Mouse (Mus musculus) liver, embryonic 14.5 days (tissue): ENCODE data around the gene Tmem50b. TPM values are rescaled to one million over a fixed set of nuclear protein-coding genes. Genes with fewer than 3 reads are reported as not detected.
A peak's percentile ranks its signal among the peaks of the same experiment; 100 is the strongest.

Source experiments
- ATAC-seq: fragments of 200-750 bp; cut with Nextera tagmentation; 2 replicates; pipeline ENCODE4 v1.8.0; 2017; ENCODE audit warnings: moderate number of reproducible peaks, mild to moderate bottlenecking, moderate library complexity; ENCODE audit not compliant: insufficient read depth
- DNase-seq, 3 experiments: peaks; one replicate each; pipeline ENCODE4 v3.0.0-alpha.2; 2012 to 2013; ENCODE audit warnings: low read depth in 3 of 3, low spot score in 3 of 3
- H3K27ac ChIP-seq: fragments of 300-500 bp; sonication (generic); 2 replicates; pipeline ENCODE4 v1.5.1; 2014; ENCODE audit warnings: moderate library complexity, mild to moderate bottlenecking, control low read depth, inconsistent platforms
- H3K27me3 ChIP-seq: fragments of 300-500 bp; sonication (generic); 2 replicates; pipeline ENCODE4 v1.6.1; 2014; ENCODE audit warnings: mild to moderate bottlenecking, low read length, moderate library complexity; ENCODE audit not compliant: control insufficient read depth, insufficient read depth
- H3K36me3 ChIP-seq: fragments of 300-500 bp; sonication (generic); replicated peaks from 2 replicates; pipeline ENCODE4 v1.6.1; 2014; ENCODE audit warnings: low read depth; ENCODE audit not compliant: control insufficient read depth, insufficient read depth
- H3K4me1 ChIP-seq, 2 experiments: fragments of 200-500 bp in 1 of 2; fragments of 300-500 bp in 1 of 2; sonication (generic) in 1 of 2; replicated peaks; 2 replicates each; pipeline ENCODE4 v1.6.1; 2012 to 2014; ENCODE audit warnings: antibody characterized with exemption in 1 of 2, inconsistent platforms in 1 of 2, low read length in 1 of 2; ENCODE audit not compliant: control insufficient read depth in 2 of 2, insufficient read depth in 2 of 2
- H3K4me2 ChIP-seq: fragments of 300-500 bp; sonication (generic); 2 replicates; pipeline ENCODE4 v1.6.1; 2014; ENCODE audit warnings: low read depth, mild to moderate bottlenecking, control low read depth, moderate library complexity
- H3K4me3 ChIP-seq, 2 experiments: fragments of 200-500 bp in 1 of 2; fragments of 300-500 bp in 1 of 2; sonication (generic) in 1 of 2; 2 replicates each; pipeline ENCODE4 v1.5.1; 2012 to 2014; ENCODE audit warnings: low read depth in 2 of 2, low read length in 2 of 2, mild to moderate bottlenecking in 2 of 2, control low read depth in 1 of 2, inconsistent platforms in 1 of 2, moderate library complexity in 1 of 2; ENCODE audit not compliant: insufficient read depth in 1 of 2
- H3K9ac ChIP-seq: fragments of 300-500 bp; sonication (generic); replicated peaks from 2 replicates; pipeline ENCODE4 v1.6.1; 2014; ENCODE audit warnings: mild to moderate bottlenecking, control low read depth, moderate library complexity
- H3K9me3 ChIP-seq: fragments of 300-500 bp; sonication (generic); 2 replicates; pipeline ENCODE4 v1.6.1; 2016; ENCODE audit warnings: low read length, mixed read lengths; ENCODE audit not compliant: control insufficient read depth
- CTCF ChIP-seq: IDR thresholded peaks from 2 replicates; pipeline ENCODE4 v1.5.1; 2016; ENCODE audit warnings: antibody characterized with exemption, low read depth, control low read depth
- EP300 ChIP-seq: IDR thresholded peaks from 2 replicates; pipeline ENCODE4 v1.6.1; 2016; ENCODE audit warnings: antibody characterized with exemption, low read depth
- WGBS: fragments of 180-500 bp; shearing (Covaris S2); extraction: QIAGEN DNeasy Blood & Tissue Kit; methylation state at CpG from one replicate; pipeline ENCODE4 v1.1.7; 2014; ENCODE audit not compliant: insufficient replicate concordance; 5-methylcytosine and 5-hydroxymethylcytosine counted together
- polyA plus RNA-seq, 2 experiments: library from polyadenylated mRNA; depleted of rRNA in 1 of 2; stranded (reverse) in 1 of 2; unstranded in 1 of 2; fragments of >200 nt; fragmentation: Nextera tagmentation in 1 of 2; extraction: Ambion mirVana in 1 of 2; gene quantifications; 2 replicates each; pipeline versions ENCODE4 v1.2.1 to v1.2.3; 2012 to 2014

Gene Tmem50b
- polyA plus RNA-seq, 2 experiments, result 2.8 to 5.0 TPM

DNA sequence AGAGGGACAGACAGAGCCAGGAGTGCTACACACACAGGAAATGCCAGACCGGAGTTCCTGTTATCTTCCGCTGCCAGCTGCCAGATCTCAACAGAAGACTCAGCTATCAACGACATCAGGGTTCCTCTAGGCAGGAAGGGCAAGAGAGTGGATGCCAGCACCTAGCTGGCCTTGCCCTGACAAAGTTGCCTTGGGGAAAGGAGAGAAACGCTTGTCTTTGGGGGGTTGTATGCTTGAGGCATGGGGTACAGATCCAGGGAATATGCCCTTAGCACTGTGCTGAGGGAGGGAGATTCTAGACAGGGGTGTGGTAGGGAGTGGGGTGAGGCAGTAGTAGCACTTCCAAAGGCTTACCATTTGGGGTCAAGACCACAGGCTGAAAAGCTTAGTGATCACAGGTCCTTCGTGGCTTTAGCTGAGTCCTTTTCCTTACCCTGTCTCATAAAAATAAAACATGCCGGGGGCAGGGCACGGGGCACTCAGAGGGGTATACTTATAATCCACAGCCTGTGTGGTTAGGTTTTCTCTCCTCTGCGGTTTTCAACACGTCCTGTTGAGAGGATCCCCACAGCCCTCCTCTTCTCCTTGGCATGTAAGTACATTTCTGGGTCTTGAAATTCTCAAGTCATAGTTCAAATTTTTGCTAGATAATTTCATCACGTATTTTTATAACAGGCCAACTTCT is 51.9 kb downstream of the Tmem50b start:
- no peaks in the 10 kb centered on the region for H3K9me3 ChIP-seq
- H3K27me3 ChIP-seq, result no peaks in the 10 kb centered on the region
- H3K27ac ChIP-seq, result peak overlapping the region; percentile 92
- peak overlapping the region; percentile 100 for H3K4me2 ChIP-seq
- H3K4me1 ChIP-seq, result peaks cover 55 to 56% of the 10 kb centered on the region in 2 experiments
- DNase-seq, result peak; percentile 89 to 95 (median 93)
- peak overlapping the region; percentile 92 for H3K9ac ChIP-seq
- H3K36me3 ChIP-seq, result no peaks in the 10 kb centered on the region
- ATAC-seq, result peak; percentile 76
- 7% methylated on average over 10 of the region's 10 CpGs for WGBS
- peak overlapping the region; percentile 12 to 91; a peak in 2 of 4 replicates for H3K4me3 ChIP-seq
- TF ChIP-seq CTCF, result no peak
- TF ChIP-seq EP300, result peak; percentile 96

DNA sequence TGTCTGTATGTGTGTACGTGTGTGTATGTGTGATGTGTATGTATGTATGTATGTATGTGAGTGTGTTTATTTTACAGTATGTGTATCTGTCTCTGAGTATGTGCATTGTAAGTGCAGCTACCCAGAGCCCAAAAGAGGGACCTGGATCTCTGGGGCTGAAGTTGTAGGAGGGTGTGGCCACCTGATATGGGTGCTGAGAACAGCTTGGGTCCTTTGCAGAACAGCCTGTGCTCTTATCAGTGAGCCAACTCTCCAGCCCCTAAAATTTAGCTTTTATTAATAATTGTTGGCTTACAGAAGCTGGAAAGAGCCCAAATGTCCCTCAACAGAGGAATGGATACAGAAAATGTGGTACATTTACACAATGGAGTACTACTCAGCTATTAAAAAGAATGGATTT is 54.0 kb downstream of the Tmem50b start:
- DNase-seq (no peak), ATAC-seq (no peak)
- H3K4me1 ChIP-seq, result peaks cover 48% of the 10 kb centered on the region in 2 experiments
- 88% methylated on average over 1 of the region's 1 CpGs for WGBS
- H3K9ac ChIP-seq, result no peak overlapping the region
- no peaks in the 10 kb centered on the region for H3K9me3 ChIP-seq
- H3K4me3 ChIP-seq, result no peak overlapping the region
- TF ChIP-seq CTCF, result no peak
- no peak for TF ChIP-seq EP300
- H3K4me2 ChIP-seq, result no peak overlapping the region
- no peak overlapping the region for H3K27ac ChIP-seq
- H3K36me3 ChIP-seq, result no peaks in the 10 kb centered on the region
- no peaks in the 10 kb centered on the region for H3K27me3 ChIP-seq

DNA sequence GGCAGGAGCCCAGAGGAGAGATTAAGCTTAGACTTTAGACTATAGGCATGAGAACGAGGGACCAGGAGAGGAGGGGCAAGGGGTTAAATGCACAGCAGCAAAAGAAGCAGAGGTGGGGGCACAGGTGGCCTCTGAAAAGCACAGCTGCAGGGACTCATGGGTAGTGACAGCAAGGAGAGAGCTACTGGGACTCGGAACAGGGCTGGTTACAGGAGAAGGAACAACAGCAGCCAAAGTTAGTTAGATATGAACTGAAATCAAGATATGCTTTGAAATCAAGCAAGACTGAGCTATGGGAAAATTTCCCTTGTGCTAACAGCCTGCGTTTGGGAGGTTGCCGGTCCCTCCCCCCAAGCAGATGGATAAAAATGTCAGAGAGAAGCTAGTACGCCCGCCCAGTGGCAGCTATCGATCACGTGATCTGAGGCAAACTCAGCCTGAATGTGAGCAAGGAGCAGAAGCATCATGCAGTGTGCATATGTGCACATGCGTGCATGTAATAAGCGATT is 56.0 kb downstream of the Tmem50b start:
- TF ChIP-seq EP300 (no peak), CTCF (no peak)
- H3K36me3 ChIP-seq, result no peaks in the 10 kb centered on the region
- 26% methylated on average over 10 of the region's 10 CpGs for WGBS
- H3K4me1 ChIP-seq, result peaks cover 46 to 57% of the 10 kb centered on the region in 2 experiments
- no peaks in the 10 kb centered on the region for H3K27me3 ChIP-seq
- DNase-seq, result no peak
- no peak overlapping the region for H3K27ac ChIP-seq
- no peak overlapping the region for H3K9ac ChIP-seq
- H3K4me2 ChIP-seq, result peak overlapping the region; percentile 35
- no peaks in the 10 kb centered on the region for H3K9me3 ChIP-seq
- no peak overlapping the region for H3K4me3 ChIP-seq
- ATAC-seq, result no peak

DNA sequence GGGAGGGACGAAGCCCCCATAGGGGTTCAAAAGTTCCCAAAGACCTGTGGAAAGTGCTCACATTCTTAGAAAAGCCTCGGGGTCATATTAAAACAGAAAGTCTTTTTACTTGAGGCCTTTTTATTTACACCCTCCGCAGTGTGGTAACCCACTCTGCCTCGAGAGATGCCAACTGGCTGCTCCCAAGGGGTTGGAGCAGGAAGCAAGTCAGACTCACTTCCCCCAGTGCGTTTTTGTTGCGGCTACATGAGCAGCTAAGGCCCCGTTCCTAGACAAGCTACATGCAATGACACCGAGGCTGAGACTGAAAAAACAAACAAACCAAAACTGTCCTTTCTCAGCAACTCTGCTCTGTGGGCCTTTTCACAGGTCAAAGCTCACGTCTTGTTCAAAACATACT is 59.1 kb downstream of the Tmem50b start:
- TF ChIP-seq CTCF (no peak), EP300 (no peak)
- H3K4me2 ChIP-seq, result no peak overlapping the region
- ATAC-seq, result no peak
- peaks cover 30 to 54% of the 10 kb centered on the region in 2 experiments for H3K4me1 ChIP-seq
- H3K27me3 ChIP-seq, result no peaks in the 10 kb centered on the region
- DNase-seq, result no peak
- H3K9ac ChIP-seq, result no peak overlapping the region
- H3K9me3 ChIP-seq, result no peaks in the 10 kb centered on the region
- 52% methylated on average over 9 of the region's 9 CpGs for WGBS
- H3K4me3 ChIP-seq, result no peak overlapping the region
- H3K36me3 ChIP-seq, result no peaks in the 10 kb centered on the region
- no peak overlapping the region for H3K27ac ChIP-seq

DNA sequence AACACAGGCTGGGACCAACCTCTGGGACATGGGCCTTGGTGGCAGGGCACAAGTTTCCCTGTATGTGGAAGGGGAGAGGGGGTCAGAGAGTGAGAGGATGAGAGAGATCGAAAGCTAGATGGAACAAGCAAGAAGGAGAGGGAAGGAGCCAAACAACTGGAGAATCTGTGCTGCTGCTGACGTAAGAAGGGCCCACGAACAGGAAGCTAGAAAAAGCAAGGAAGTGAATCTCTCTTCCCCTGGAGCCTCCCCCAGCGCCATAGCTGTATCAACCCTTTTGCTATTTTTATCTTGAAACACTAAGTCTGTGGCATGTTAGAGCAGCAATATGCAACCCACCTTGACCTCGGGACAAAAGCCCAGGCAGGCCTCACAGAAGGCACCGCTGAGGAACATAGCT is 59.5 kb downstream of the Tmem50b start:
- DNase-seq (no peak), ATAC-seq (no peak)
- WGBS, result 43% methylated on average over 6 of the region's 6 CpGs
- Histone ChIP-seq H3K4me1 (peaks cover 25 to 53% of the 10 kb centered on the region in 2 experiments), H3K4me2 (no peak overlapping the region), H3K9me3 (no peaks in the 10 kb centered on the region), H3K9ac (no peak overlapping the region), H3K4me3 (no peak overlapping the region), H3K27me3 (no peaks in the 10 kb centered on the region; the same call in 1 of the 2 replicates), H3K27ac (no peak overlapping the region), H3K36me3 (no peaks in the 10 kb centered on the region)
- no peak for TF ChIP-seq CTCF
